Mouse (Mus musculus) limb, embryonic 12.5 days (tissue): ENCODE measurements around the gene Ttll13. TPM values are rescaled to one million over a fixed set of nuclear protein-coding genes. Genes with fewer than 3 reads are reported as not detected.

ENCODE experiments used
- ATAC-seq: fragments of 200-750 bp; cut with Nextera tagmentation; 2 replicates; pipeline ENCODE4 v1.8.0; 2017; ENCODE audit warnings: low read depth, moderate TSS enrichment; ENCODE audit not compliant: insufficient number of reproducible peaks, insufficient read depth, low FRiP score, low TSS enrichment
- H3K27ac ChIP-seq: fragments of 300-500 bp; sonication (generic); 2 replicates; pipeline ENCODE4 v1.5.1; 2016; ENCODE audit warnings: mild to moderate bottlenecking, moderate library complexity
- H3K27me3 ChIP-seq: fragments of 300-500 bp; sonication (generic); 2 replicates; pipeline ENCODE4 v1.6.1; 2016; ENCODE audit warnings: mild to moderate bottlenecking, moderate library complexity
- H3K36me3 ChIP-seq: fragments of 300-500 bp; sonication (generic); 2 replicates; pipeline ENCODE4 v1.6.1; 2016; ENCODE audit warnings: mild to moderate bottlenecking, moderate library complexity
- H3K4me1 ChIP-seq: fragments of 300-500 bp; sonication (generic); replicated peaks from 2 replicates; pipeline ENCODE4 v1.6.1; 2016
- H3K4me2 ChIP-seq: fragments of 300-500 bp; sonication (generic); 2 replicates; pipeline ENCODE4 v1.6.1; 2016; ENCODE audit warnings: mild to moderate bottlenecking, moderate library complexity
- H3K4me3 ChIP-seq: fragments of 300-500 bp; sonication (generic); replicated peaks from 2 replicates; pipeline ENCODE4 v1.5.1; 2016; ENCODE audit warnings: mild to moderate bottlenecking
- H3K9ac ChIP-seq: fragments of 300-500 bp; sonication (generic); replicated peaks from 2 replicates; pipeline ENCODE4 v1.6.1; 2016; ENCODE audit warnings: mild to moderate bottlenecking, moderate library complexity
- H3K9me3 ChIP-seq: fragments of 300-500 bp; sonication (generic); 2 replicates; pipeline ENCODE4 v1.6.1; 2016; ENCODE audit warnings: mild to moderate bottlenecking, moderate library complexity
- WGBS: fragments of 180-500 bp; shearing (Covaris S2); methylation state at CpG from one replicate; pipeline ENCODE4 v1.1.7; 2016; 5-methylcytosine and 5-hydroxymethylcytosine counted together
- polyA plus RNA-seq: library from polyadenylated mRNA; unstranded; fragments of >200 nt; fragmentation: Nextera tagmentation; extraction: Ambion mirVana; gene quantifications from 2 replicates; pipeline ENCODE4 v1.2.1, GENCODE M21; 2016

Ttll13 gene
- polyA plus RNA-seq: 0.41 and 0.79 TPM in 2 replicates

GRCm38 (mm10) chr7:80246148-80246721 lies at the start of gene Ttll13:
Gene Ttll13, plus strand, starts transcription at chr7:80246376.
- Histone ChIP-seq H3K9me3 (0 out of 2 replicates have a peak, but pooled peaks cover 4% of the 10 kb centered on the region), H3K4me3 (peak within 1 kb of the TSS; percentile 59), H3K27ac (peak within 1 kb of the TSS; percentile 78)

GRCm38 (mm10) chr7:80197371-80197770 lies 48.8 kb upstream of the Ttll13 start:
- Histone ChIP-seq H3K4me2 (peak overlapping the region; percentile 84), H3K36me3 (no peaks in the 10 kb centered on the region; the same call in 1 of the 2 replicates), H3K27ac (peak overlapping the region; percentile 96), H3K9me3 (no peaks in the 10 kb centered on the region), H3K4me1 (peaks cover 46% of the 10 kb centered on the region), H3K4me3 (peak overlapping the region; percentile 70), H3K27me3 (no peaks in the 10 kb centered on the region), H3K9ac (peak overlapping the region; percentile 81; the same call in 1 of the 2 replicates)
- WGBS: 28% methylated on average over 4 of the region's 4 CpGs
- ATAC-seq: no peak

More at GRCm38 (mm10) chr7:80246148-80246721, at the start of gene Ttll13:
- Histone ChIP-seq H3K27me3 (no peaks in the 10 kb centered on the region), H3K9ac (peak within 1 kb of the TSS; percentile 69), H3K4me1 (no peaks in the 10 kb centered on the region), H3K36me3 (peaks cover 6% of the 10 kb centered on the region; the same call in 1 of the 2 replicates), H3K4me2 (peak within 1 kb of the TSS; percentile 58)
- peak; percentile 96 for ATAC-seq
- WGBS: under 1% methylated on average over 48 of the region's 48 CpGs

DNA sequence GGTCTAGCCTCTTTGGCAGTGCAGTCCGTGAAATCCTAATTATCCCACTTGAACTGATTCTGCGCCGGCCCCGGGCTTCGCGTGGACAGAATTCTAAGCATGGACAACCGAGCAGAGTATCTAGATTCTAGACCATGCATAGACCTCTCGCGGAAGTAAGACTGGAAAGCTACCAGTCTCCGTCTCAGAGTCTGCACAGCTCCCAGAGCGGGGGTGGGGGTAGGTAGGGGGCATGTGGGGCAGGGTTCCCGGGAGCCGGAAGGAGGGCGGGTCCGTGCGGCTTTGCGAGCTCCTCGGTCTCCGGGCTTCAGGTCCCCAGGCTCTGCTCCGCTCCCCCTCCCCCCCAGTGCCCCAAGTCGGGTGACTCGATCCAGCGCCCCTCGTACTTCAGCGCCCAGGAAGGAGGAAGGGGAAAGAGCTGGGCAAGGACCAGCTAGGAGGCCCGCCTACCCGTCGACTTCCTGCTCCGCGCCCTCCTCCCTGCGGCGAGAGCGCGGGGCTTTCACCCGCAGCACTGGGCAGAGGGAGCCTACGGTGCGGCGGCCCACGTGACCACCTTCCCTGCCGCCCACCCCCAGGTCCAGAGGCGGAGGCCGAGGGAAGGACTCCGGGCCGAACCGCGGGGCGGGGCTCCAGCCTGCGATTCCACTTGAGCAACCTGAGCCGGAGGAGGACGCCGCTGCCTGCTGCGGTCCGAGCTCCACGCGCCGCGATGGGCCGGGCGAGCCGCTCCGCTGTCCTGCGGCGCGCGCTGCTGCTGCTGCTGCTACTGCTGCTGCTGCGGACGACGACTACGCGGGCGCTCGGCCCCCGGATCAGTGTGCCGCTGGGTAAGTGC lies 48.0 kb upstream of the Ttll13 start:
- Histone ChIP-seq H3K27me3 (no peaks in the 10 kb centered on the region), H3K4me1 (peaks cover 39% of the 10 kb centered on the region), H3K27ac (peak overlapping the region; percentile 96), H3K4me2 (peak overlapping the region; percentile 84), H3K36me3 (no peaks in the 10 kb centered on the region; the same call in 1 of the 2 replicates), H3K4me3 (peak overlapping the region; percentile 70), H3K9ac (peak overlapping the region; percentile 81), H3K9me3 (no peaks in the 10 kb centered on the region)
- ATAC-seq: peak; percentile 95
- under 1% methylated on average over 70 of the region's 74 CpGs for WGBS

GRCm38 (mm10) chr7:80198863-80199262 lies 47.3 kb upstream of the Ttll13 start:
- no peaks in the 10 kb centered on the region; the same call in 1 of the 2 replicates for H3K36me3 ChIP-seq
- H3K4me1 ChIP-seq: peaks cover 39% of the 10 kb centered on the region
- H3K27me3 ChIP-seq: no peaks in the 10 kb centered on the region
- no peaks in the 10 kb centered on the region for H3K9me3 ChIP-seq
- peak overlapping the region; percentile 81 for H3K9ac ChIP-seq
- peak overlapping the region; percentile 96 for H3K27ac ChIP-seq
- WGBS: 0% methylated on average over 11 of the region's 11 CpGs
- H3K4me3 ChIP-seq: peak overlapping the region; percentile 70
- peak overlapping the region; percentile 84 for H3K4me2 ChIP-seq
- no peak for ATAC-seq

DNA sequence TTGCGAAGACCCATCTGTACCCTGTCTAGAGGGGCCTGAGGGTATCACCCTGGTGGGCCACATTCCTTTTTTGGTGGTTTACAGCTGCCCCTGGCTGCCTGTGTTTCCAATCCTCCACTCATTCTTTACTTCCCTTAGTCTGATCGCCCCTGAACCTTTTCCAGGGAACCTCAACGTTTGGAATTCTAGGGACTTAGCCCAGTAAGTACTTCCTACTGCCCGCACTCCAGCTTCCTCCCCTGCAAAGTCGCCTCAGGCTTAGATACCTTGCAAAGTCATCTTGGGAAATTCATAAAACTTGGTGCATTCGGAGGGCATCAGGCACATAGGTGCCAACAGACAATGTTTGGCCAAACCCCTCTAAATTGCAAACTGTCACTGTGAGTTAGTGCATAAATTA lies 46.9 kb upstream of the Ttll13 start:
- no peak for ATAC-seq
- H3K4me3 ChIP-seq: peak overlapping the region; percentile 70
- no peaks in the 10 kb centered on the region for H3K27me3 ChIP-seq
- H3K36me3 ChIP-seq: no peaks in the 10 kb centered on the region; the same call in 1 of the 2 replicates
- 22% methylated on average over 6 of the region's 6 CpGs for WGBS
- H3K4me2 ChIP-seq: peak overlapping the region; percentile 84
- peaks cover 39% of the 10 kb centered on the region for H3K4me1 ChIP-seq
- H3K9me3 ChIP-seq: no peaks in the 10 kb centered on the region
- H3K9ac ChIP-seq: peak overlapping the region; percentile 81
- peak overlapping the region; percentile 96 for H3K27ac ChIP-seq

DNA sequence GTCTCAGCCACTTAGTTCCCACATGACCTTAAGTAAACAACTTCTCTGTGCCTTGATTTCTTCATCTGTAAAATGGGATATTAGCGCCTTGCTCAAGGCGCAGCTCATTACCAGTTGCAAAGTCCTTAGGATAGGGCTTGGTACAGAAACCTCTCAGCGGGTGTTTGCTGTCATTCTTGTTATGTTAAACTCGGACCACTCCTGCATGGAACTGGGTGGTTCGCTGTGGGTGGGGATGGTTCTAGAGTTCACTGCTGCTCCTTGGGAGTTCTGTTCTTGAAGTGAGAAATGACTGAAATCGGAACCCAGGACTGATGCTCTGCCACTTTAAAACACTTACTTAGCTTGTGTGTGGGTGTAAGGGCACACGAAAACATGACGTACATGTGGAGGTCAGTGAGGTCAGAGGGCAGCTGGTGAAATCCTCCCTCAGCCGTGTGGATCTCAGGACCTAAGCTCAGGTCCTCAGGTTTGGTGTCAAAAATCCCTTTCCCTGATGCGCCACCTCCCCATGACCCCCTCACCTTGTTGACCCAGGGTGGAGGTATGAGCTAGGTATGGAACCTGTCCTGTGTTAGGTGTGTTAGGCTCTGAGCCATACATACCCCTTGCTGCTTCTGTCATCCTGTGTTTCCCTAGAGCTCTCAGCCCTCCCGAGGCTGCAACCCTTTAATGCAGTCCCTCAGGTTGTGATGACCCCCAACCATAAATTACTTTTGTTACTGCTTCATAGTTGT lies 46.2 kb upstream of the Ttll13 start:
- no peak for ATAC-seq
- WGBS: 60% methylated on average over 11 of the region's 11 CpGs

DNA sequence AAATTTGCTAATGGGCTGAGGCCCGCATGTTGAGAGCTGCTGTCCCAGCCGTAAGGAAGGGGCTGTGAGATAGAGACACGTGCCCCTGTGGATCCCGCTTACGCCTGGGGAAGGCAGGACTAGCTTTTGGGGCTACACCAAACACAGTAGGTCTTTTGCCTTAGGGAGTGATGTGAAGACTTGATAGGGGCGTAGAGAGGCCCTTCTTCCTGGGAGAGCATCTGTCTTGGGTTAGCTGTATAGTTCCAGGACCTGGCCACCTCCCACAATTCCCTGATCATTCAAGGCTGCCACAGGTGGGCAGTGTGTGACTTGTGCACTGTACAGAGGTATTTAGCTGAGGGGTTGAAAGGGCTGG lies 45.6 kb upstream of the Ttll13 start:
- H3K27ac ChIP-seq: no peak overlapping the region
- 55% methylated on average over 6 of the region's 6 CpGs for WGBS
- H3K27me3 ChIP-seq: no peaks in the 10 kb centered on the region
- H3K9ac ChIP-seq: no peak overlapping the region
- H3K36me3 ChIP-seq: peaks cover 7% of the 10 kb centered on the region
- peaks cover 39% of the 10 kb centered on the region for H3K4me1 ChIP-seq
- no peak for ATAC-seq
- peak overlapping the region; percentile 84 for H3K4me2 ChIP-seq
- H3K9me3 ChIP-seq: no peaks in the 10 kb centered on the region
- no peak overlapping the region for H3K4me3 ChIP-seq

More for the DNA sequence above, 46.2 kb upstream of the Ttll13 start:
- peak overlapping the region; percentile 84 for H3K4me2 ChIP-seq
- H3K36me3 ChIP-seq: peaks cover 6% of the 10 kb centered on the region
- no peaks in the 10 kb centered on the region for H3K9me3 ChIP-seq
- 0 out of 2 replicates have a peak overlapping the region, but pooled peaks have one; percentile 81 for H3K9ac ChIP-seq
- peak overlapping the region; percentile 70 for H3K4me3 ChIP-seq
- H3K4me1 ChIP-seq: peaks cover 39% of the 10 kb centered on the region
- no peaks in the 10 kb centered on the region for H3K27me3 ChIP-seq
- H3K27ac ChIP-seq: no peak overlapping the region

DNA sequence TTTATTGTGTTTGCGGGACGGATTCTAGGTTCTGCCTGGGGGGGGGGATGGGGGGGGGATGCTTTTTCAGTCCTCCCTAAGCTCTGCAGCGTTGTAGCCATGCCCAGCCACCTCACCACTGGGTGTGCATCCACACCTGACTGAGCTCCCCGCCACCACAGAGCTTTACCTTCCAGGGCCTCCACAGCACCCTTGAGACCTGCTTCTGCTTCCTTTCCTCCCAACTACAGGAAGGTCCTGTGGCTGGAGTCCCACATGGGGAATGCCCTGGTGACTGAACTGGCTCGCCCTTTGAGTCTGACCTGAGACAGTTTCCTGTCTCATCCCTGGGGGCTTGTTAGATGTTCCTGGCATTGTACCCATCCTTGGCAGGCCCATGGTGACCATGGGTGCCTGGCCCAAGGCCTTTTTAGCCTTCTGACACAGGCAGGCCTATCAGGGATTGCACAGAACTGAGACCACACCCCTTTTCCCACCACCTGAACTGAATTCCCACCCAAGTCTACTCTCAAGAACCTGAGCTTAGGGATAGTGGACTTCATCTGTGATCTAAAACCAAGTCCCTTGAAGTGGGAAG lies 45.1 kb upstream of the Ttll13 start:
- Histone ChIP-seq H3K27ac (no peak overlapping the region), H3K27me3 (no peaks in the 10 kb centered on the region), H3K9me3 (no peaks in the 10 kb centered on the region), H3K4me2 (peak overlapping the region; percentile 84; the same call in 1 of the 2 replicates), H3K36me3 (peaks cover 7% of the 10 kb centered on the region), H3K4me1 (peaks cover 39% of the 10 kb centered on the region), H3K4me3 (no peak overlapping the region), H3K9ac (peak overlapping the region; percentile 40; the same call in 1 of the 2 replicates)
- 62% methylated on average over 5 of the region's 5 CpGs for WGBS
- no peak for ATAC-seq

DNA sequence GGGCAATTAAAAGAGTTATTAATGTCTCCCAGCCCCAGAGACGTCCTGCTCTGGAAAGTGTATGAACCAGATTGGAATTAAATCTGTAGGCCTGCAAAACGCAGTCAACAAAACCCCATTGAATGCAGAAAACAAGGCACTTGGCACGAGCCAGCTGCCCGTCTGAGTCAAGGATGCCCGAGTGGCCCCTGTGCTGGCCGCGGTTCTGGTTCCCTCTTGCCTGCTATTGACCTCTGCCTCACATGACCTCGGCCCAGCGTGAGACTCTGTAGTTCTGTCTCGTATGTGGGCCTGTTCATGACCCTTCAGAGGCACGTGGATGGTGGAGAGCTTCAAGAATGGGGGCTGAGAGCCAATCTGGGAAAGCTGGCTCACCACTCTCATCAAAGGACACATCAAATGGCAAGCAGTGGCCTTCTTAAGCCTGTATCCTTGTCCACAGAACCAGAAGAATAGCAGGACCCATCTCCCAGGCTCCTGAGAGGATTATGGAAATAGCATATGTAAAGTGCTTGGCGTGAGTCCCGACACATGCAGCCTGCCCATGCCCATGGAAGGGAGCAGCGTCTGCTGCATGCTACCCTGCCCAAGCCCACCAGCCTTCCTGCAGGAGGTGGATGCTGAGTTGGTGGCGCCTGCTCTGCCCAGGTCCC lies 44.2 kb upstream of the Ttll13 start:
- no peak for ATAC-seq
- WGBS: 86% methylated on average over 15 of the region's 15 CpGs
- Histone ChIP-seq H3K4me3 (no peak overlapping the region), H3K27ac (no peak overlapping the region), H3K4me2 (no peak overlapping the region), H3K4me1 (peaks cover 49% of the 10 kb centered on the region), H3K27me3 (no peaks in the 10 kb centered on the region), H3K9ac (no peak overlapping the region), H3K9me3 (no peaks in the 10 kb centered on the region), H3K36me3 (peaks cover 7% of the 10 kb centered on the region)

- Histone ChIP-seq H3K4me1 (peaks cover 49% of the 10 kb centered on the region), H3K36me3 (peaks cover 7% of the 10 kb centered on the region), H3K9me3 (no peaks in the 10 kb centered on the region), H3K9ac (no peak overlapping the region), H3K4me3 (no peak overlapping the region), H3K27me3 (no peaks in the 10 kb centered on the region), H3K27ac (no peak overlapping the region), H3K4me2 (no peak overlapping the region)
- ATAC-seq: no peak
- 90% methylated on average over 5 of the region's 5 CpGs for WGBS
Observed at GRCm38 (mm10) chr7:80202961-80203360, 43.2 kb upstream of the Ttll13 start.
